Mouse (Mus musculus): ENCODE data around the gene Crabp1.

The Crabp1 gene

GRCm38 (mm10) chr9:54770140-54770780, 5.7 kb downstream of the Crabp1 start:
- no peak for DNase-seq (ENCODE audit: low spot score)

- no peak for DNase-seq (ENCODE audit: low spot score)
These were observed 12.0 kb downstream of the Crabp1 start for GRCm38 (mm10) chr9:54776451-54776982.

- DNase-seq (ENCODE audit: low spot score): no peak
These were observed 14.7 kb downstream of the Crabp1 start for GRCm38 (mm10) chr9:54779280-54779679.

- no peak for DNase-seq (ENCODE audit: low spot score)
These were observed 18.0 kb downstream of the Crabp1 start for GRCm38 (mm10) chr9:54782504-54782903.

- DNase-seq (ENCODE audit: low spot score): no peak
These were observed 19.5 kb downstream of the Crabp1 start for GRCm38 (mm10) chr9:54784003-54784402.

- DNase-seq (ENCODE audit: low spot score): no peak
These were observed 20.7 kb downstream of the Crabp1 start for GRCm38 (mm10) chr9:54785215-54785614.

GRCm38 (mm10) chr9:54786083-54786482, 21.5 kb downstream of the Crabp1 start:
- DNase-seq (ENCODE audit: low spot score): no peak

GRCm38 (mm10) chr9:54787760-54788159, 23.2 kb downstream of the Crabp1 start:
- DNase-seq (ENCODE audit: low spot score): no peak

GRCm38 (mm10) chr9:54790271-54790670, 25.7 kb downstream of the Crabp1 start:
- DNase-seq (ENCODE audit: low spot score): no peak

GRCm38 (mm10) chr9:54801460-54801961, 37.0 kb downstream of the Crabp1 start:
- no peak for DNase-seq (ENCODE audit: low spot score)

GRCm38 (mm10) chr9:54802749-54803679, 38.5 kb downstream of the Crabp1 start:
- no peak for DNase-seq (ENCODE audit: low spot score)

- no peak for DNase-seq (ENCODE audit: low spot score)
These were observed 39.8 kb downstream of the Crabp1 start for GRCm38 (mm10) chr9:54804351-54804750.

GRCm38 (mm10) chr9:54807761-54808160, 43.2 kb downstream of the Crabp1 start:
- no peak for DNase-seq (ENCODE audit: low spot score)

- DNase-seq (ENCODE audit: low spot score): no peak
These were observed 45.4 kb downstream of the Crabp1 start for GRCm38 (mm10) chr9:54809953-54810352.

GRCm38 (mm10) chr9:54816508-54817201, 52.1 kb downstream of the Crabp1 start:
- DNase-seq (ENCODE audit: low spot score): no peak

- DNase-seq (ENCODE audit: low spot score): no peak
These were observed 57.0 kb downstream of the Crabp1 start for GRCm38 (mm10) chr9:54821442-54822100.
